ENCODE assay signal across 8 mouse cellular contexts in genomic region chr11:113648152-113648551, GRCm38 (mm10). TPM values are rescaled to one million over a fixed set of nuclear protein-coding genes. Genes with fewer than 3 reads are reported as not detected.
DNase-seq lines count a peak whose midpoint lies in the region; ATAC-seq and TF ChIP-seq lines count a peak whose summit lies in the region.

No protein-coding gene starts in this region.

- no peaks in the 10 kb centered on the region for H3K9me3 ChIP-seq in MEL (replicated peaks; ENCODE audit: insufficient read depth, low read length)
- H3K9me3 ChIP-seq in forebrain, embryonic 12.5 days, result no peaks in the 10 kb centered on the region

- H3K36me3 ChIP-seq in MEL (ENCODE audit: control insufficient read depth in 1 of 2, insufficient read depth in 2 of 2, low read length in 2 of 2), result peaks cover 0 to 18% of the 10 kb centered on the region in 2 experiments; a peak in 2 of 4 replicates
- H3K36me3 ChIP-seq in forebrain, embryonic 12.5 days (replicated peaks), result peaks cover 15% of the 10 kb centered on the region

- ATAC-seq in forebrain, embryonic 12.5 days (ENCODE audit: low FRiP score), result no peak

- peak; percentile 63 for TF ChIP-seq RAD21 in MEL (IDR thresholded peaks at IDR 0.05; ENCODE audit: low read depth, low read length)

- WGBS in forebrain, embryonic 12.5 days, result 4% methylated on average over 15 of the region's 15 CpGs

- peak overlapping the region; percentile 61 for H3K9ac ChIP-seq in MEL (ENCODE audit: control insufficient read depth, low read depth, low read length, poor library complexity, severe bottlenecking)
- H3K9ac ChIP-seq in forebrain, embryonic 12.5 days, result peak overlapping the region; percentile 27; the same call in 1 of the 2 replicates

- no peak for TF ChIP-seq EP300 in MEL (IDR thresholded peaks at IDR 0.05; ENCODE audit: low read depth in 1 of 2, low read length in 2 of 2)

- peak; percentile 92 for DNase-seq in MEL (ENCODE audit: low read depth, low spot score)
- peak; percentile 71 for DNase-seq in c-Kit-positive CD71-positive TER-119-negative erythroid progenitor cells, embryonic 14.5 days (ENCODE audit: low read depth)
- DNase-seq in heart, postnatal 36 days, result peak; percentile 83 to 88
- DNase-seq in layer of hippocampus, postnatal 10 days (ENCODE audit: low spot score in 2 of 2), result peak; percentile 89 to 91
- peak; percentile 79 for DNase-seq in lung, postnatal 25 days (ENCODE audit: low spot score)
- peak; percentile 87 for DNase-seq in right cerebral cortex, postnatal 14 days
- DNase-seq in urinary bladder, postnatal 25 days (ENCODE audit: low spot score), result peak; percentile 84

- H3K27ac ChIP-seq in MEL (ENCODE audit: control insufficient read depth, low read depth, low read length), result no peak overlapping the region
- no peak overlapping the region for H3K27ac ChIP-seq in forebrain, embryonic 12.5 days

- H3K4me2 ChIP-seq in forebrain, embryonic 12.5 days, result peak overlapping the region; percentile 36; the same call in 1 of the 2 replicates

- intact Hi-C loops in heart, postnatal 36 days (cut with DNase I), result loop anchor here (1.0 to 2.0 kb wide), 2 partner anchors 37 to 163 kb away; partner anchors contain the start of genes D11Wsu47e and Fam104a

- no peaks in the 10 kb centered on the region for H3K27me3 ChIP-seq in MEL (ENCODE audit: control insufficient read depth in 1 of 2, insufficient read depth in 2 of 2, low read length in 2 of 2)
- peaks cover 12% of the 10 kb centered on the region; the same call in 1 of the 2 replicates for H3K27me3 ChIP-seq in forebrain, embryonic 12.5 days

- TF ChIP-seq POLR2A in MEL (IDR thresholded peaks at IDR 0.05; ENCODE audit: control insufficient read depth in 1 of 2, insufficient read depth in 1 of 2, low read depth in 1 of 2, low read length in 2 of 2, poor library complexity in 1 of 2), result no peak

- peaks cover 11% of the 10 kb centered on the region for H3K79me2 ChIP-seq in MEL (ENCODE audit: control insufficient read depth, insufficient read depth, low read length, poor library complexity)

- TF ChIP-seq CTCF in MEL (IDR thresholded peaks at IDR 0.05 in 2 of 3, conservative IDR thresholded peaks at IDR 0.05 in 1 of 3; ENCODE audit: control insufficient read depth in 1 of 3, insufficient read depth in 1 of 3, low read depth in 2 of 3, low read length in 3 of 3, poor library complexity in 1 of 3, severe bottlenecking in 1 of 3), result peak; percentile 97 to 99 (median 99)

- H3K4me3 ChIP-seq in MEL (ENCODE audit: control insufficient read depth in 1 of 2, insufficient read depth in 1 of 2, low read depth in 2 of 2, low read length in 2 of 2), result peak overlapping the region; percentile 30 to 34; a peak in 3 of 4 replicates
- no peak overlapping the region for H3K4me3 ChIP-seq in forebrain, embryonic 12.5 days (replicated peaks)

- peaks cover 7 to 34% of the 10 kb centered on the region in 2 experiments for H3K4me1 ChIP-seq in MEL (ENCODE audit: control insufficient read depth in 1 of 2, insufficient read depth in 2 of 2, low read length in 2 of 2)
- H3K4me1 ChIP-seq in forebrain, embryonic 12.5 days, result peaks cover 29% of the 10 kb centered on the region

TF ChIP-seq in MEL, 35 proteins besides CTCF, POLR2A, EP300 and RAD21:
- 0 out of 2 replicates have a peak, but pooled peaks have one; percentile 54 for TF ChIP-seq TBP (IDR thresholded peaks at IDR 0.05; ENCODE audit: low read depth, low read length)
- peak; percentile 42 for TF ChIP-seq ZC3H11A (IDR thresholded peaks at IDR 0.05; ENCODE audit: low read depth, low read length)
- TF ChIP-seq HCFC1 (IDR thresholded peaks at IDR 0.05; ENCODE audit: low read depth, low read length), result peak; percentile 56
- TF ChIP-seq SIN3A (IDR thresholded peaks at IDR 0.05; ENCODE audit: low read length), result peak; percentile 57; the same call in 1 of the 2 replicates
- no peak for TF ChIP-seq ETS1 (IDR thresholded peaks at IDR 0.05; ENCODE audit: low read depth, low read length)
- no peak for TF ChIP-seq BHLHE40 (IDR thresholded peaks at IDR 0.05; ENCODE audit: borderline replicate concordance, low read depth, low read length)
- no peak for TF ChIP-seq MAFK (IDR thresholded peaks at IDR 0.05; ENCODE audit: borderline replicate concordance, low read depth, low read length)
- TF ChIP-seq SMC3 (IDR thresholded peaks at IDR 0.05; ENCODE audit: low read depth, low read length), result peak; percentile 92

RNA-seq across cellular contexts. Expression of gene Cog1, which starts 0.8 kb away (rescaled TPM):
- 26.4 and 29.4 TPM in 2 replicates for total RNA-seq in MEL (2012; rRNA removed)
- polyA plus RNA-seq in MEL (2012; ENCODE audit: insufficient read depth in 1 of 2, insufficient read length in 2 of 2, low read depth in 1 of 2, low replicate concordance in 2 of 2, missing spikeins in 1 of 2), result 100 to 1,000 TPM in 1 of 2 experiments, 10 to 100 TPM in 1; 37.4 to 113 TPM
- polyA plus RNA-seq in forebrain, embryonic 12.5 days (2016; fragmentation: Nextera tagmentation; extraction: Ambion mirVana), result 35.3 and 38.3 TPM in 2 replicates
- total RNA-seq in heart, postnatal 36 days (2021), result 10 to 100 TPM; 17.6 to 18.3 TPM
- total RNA-seq in layer of hippocampus, postnatal 10 days (2021), result 10 to 100 TPM; 39.1 TPM

RNA-seq across cellular contexts. Expression of gene Slc39a11, which starts 1.7 kb away (rescaled TPM):
- 33.6 and 45.6 TPM in 2 replicates for total RNA-seq in MEL (2012; rRNA removed)
- polyA plus RNA-seq in MEL (2012; ENCODE audit: insufficient read depth in 1 of 2, insufficient read length in 2 of 2, low read depth in 1 of 2, low replicate concordance in 2 of 2, missing spikeins in 1 of 2), result 10 to 100 TPM in 1 of 2 experiments, not detected in 1; 34.2 TPM
- polyA plus RNA-seq in forebrain, embryonic 12.5 days (2016; fragmentation: Nextera tagmentation; extraction: Ambion mirVana), result 23.9 and 25.1 TPM in 2 replicates
- total RNA-seq in heart, postnatal 36 days (2021), result 1 to 10 TPM; 2.6 to 3.9 TPM
- 10 to 100 TPM; 33.1 to 34.0 TPM for total RNA-seq in layer of hippocampus, postnatal 10 days (2021)

RNA-seq across cellular contexts. Expression of gene Sstr2, which starts 29.0 kb away (rescaled TPM):
- 0.26 and 0.77 TPM in 2 replicates for total RNA-seq in MEL (2012; rRNA removed)
- polyA plus RNA-seq in MEL (2012; ENCODE audit: insufficient read depth in 1 of 2, insufficient read length in 2 of 2, low read depth in 1 of 2, low replicate concordance in 2 of 2, missing spikeins in 1 of 2), result under 1 TPM in 1 of 2 experiments, not detected in 1; 0.82 TPM
- 22.4 and 25.4 TPM in 2 replicates for polyA plus RNA-seq in forebrain, embryonic 12.5 days (2016; fragmentation: Nextera tagmentation; extraction: Ambion mirVana)
- total RNA-seq in heart, postnatal 36 days (2021), result not detected
- 10 to 100 TPM; 47.4 to 48.2 TPM for total RNA-seq in layer of hippocampus, postnatal 10 days (2021)

RNA-seq across cellular contexts. Expression of gene Fam104a, which starts 35.8 kb away (rescaled TPM):
- 34.6 and 38.1 TPM in 2 replicates for total RNA-seq in MEL (2012; rRNA removed)
- polyA plus RNA-seq in MEL (2012; ENCODE audit: insufficient read depth in 1 of 2, insufficient read length in 2 of 2, low read depth in 1 of 2, low replicate concordance in 2 of 2, missing spikeins in 1 of 2), result 10 to 100 TPM in 1 of 2 experiments, not detected in 1; 33.6 TPM
- polyA plus RNA-seq in forebrain, embryonic 12.5 days (2016; fragmentation: Nextera tagmentation; extraction: Ambion mirVana), result 53.2 and 56.7 TPM in 2 replicates
- 10 to 100 TPM; 14.9 to 15.6 TPM for total RNA-seq in heart, postnatal 36 days (2021)
- total RNA-seq in layer of hippocampus, postnatal 10 days (2021), result 10 to 100 TPM; 22.6 to 24.9 TPM

RNA-seq across cellular contexts. Expression of gene D11Wsu47e, which starts 36.1 kb away (rescaled TPM):
- total RNA-seq in MEL (2012; rRNA removed), result 32.5 and 40.6 TPM in 2 replicates
- 10 to 100 TPM in 1 of 2 experiments, not detected in 1; 25.0 TPM for polyA plus RNA-seq in MEL (2012; ENCODE audit: insufficient read depth in 1 of 2, insufficient read length in 2 of 2, low read depth in 1 of 2, low replicate concordance in 2 of 2, missing spikeins in 1 of 2)
- polyA plus RNA-seq in forebrain, embryonic 12.5 days (2016; fragmentation: Nextera tagmentation; extraction: Ambion mirVana), result 24.5 and 25.7 TPM in 2 replicates
- 1 to 10 TPM; 6.3 to 8.2 TPM for total RNA-seq in heart, postnatal 36 days (2021)
- 10 to 100 TPM; 13.3 to 15.4 TPM for total RNA-seq in layer of hippocampus, postnatal 10 days (2021)

Comparison
In these comparisons a context has a peak if more than half of its experiments do, and no peak if none do; other contexts are left out.
1. RNA of gene Sstr2, which starts 29.0 kb away (total RNA-seq): 47.4 to 48.2 TPM in layer of hippocampus, postnatal 10 days; 0.26 to 0.77 TPM in MEL and not detected in heart, postnatal 36 days; every median in the first group is over 10 times any median in the second.
2. Peak in every context shown above with its lines, with median percentiles within 50 percentile points of each other: DNase-seq.